Mouse (Mus musculus) E14TG2a.4 (cell line): ENCODE measurements around the gene Cttnbp2.

Experiments
- CTCF ChIP-seq: conservative IDR thresholded peaks from 2 replicates; pipeline ENCODE4 v1.5.1; 2014; ENCODE audit warnings: low read length
- NANOG ChIP-seq: IDR thresholded peaks from 2 replicates; pipeline ENCODE4 v1.6.1; 2014; ENCODE audit warnings: borderline replicate concordance, low read length, mixed read lengths
- POU5F1 ChIP-seq: IDR thresholded peaks from 2 replicates; pipeline ENCODE4 v1.6.1; 2014; ENCODE audit warnings: low read length, borderline replicate concordance

DNA sequence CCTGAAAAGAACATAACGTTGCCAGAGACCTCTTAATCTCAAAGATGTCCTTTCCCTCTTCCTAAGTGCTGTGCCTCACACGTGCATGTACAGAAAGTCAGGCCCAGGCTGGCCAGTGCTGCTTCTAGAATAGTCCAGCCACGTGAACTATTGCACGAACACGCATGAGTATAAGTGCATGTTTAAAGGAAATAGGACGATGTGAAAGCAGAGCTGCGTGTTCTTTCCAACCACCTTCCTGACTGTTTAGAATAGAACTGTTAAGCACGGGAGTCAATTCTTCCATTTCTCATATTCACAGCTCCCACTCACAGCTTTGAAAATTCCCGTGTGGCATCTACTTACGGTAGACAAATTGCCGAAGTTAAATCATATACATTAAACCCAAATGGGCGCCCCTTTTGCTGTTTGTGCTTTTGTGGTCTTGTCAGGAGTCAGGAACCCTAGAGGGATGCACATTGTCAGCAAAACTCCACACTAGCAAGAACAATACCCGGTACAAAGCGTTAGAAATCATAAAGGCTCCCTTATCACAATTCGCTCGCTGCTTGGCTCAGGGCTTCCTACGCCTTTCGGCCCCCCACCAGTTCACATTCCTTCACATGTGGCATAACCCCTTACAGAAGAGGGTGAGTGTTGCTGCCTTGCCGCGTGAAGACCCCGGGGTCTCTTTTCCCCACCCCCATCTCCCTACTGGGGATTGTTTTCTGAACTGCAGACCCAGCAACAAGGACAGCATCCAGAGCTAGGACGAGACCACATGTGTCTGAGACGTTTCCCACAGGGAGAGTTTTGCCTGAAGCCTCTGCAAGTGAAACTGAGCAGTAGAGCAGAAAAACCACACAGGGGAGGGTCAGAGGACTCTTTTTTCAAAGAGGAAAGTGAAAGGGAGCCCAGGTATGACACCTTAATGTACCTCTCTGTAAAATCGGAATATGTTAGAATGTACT is 33.1 kb upstream of the Cttnbp2 start:
- TF ChIP-seq CTCF: no peak
- no peak for TF ChIP-seq POU5F1
- no peak for TF ChIP-seq NANOG
